Comparison of ENCODE assay signal across 8 mouse cellular contexts in genomic region chr6:71804061-71804829, GRCm38 (mm10). TPM values are rescaled to one million over a fixed set of nuclear protein-coding genes. Genes with fewer than 3 reads are reported as not detected.
DNase-seq lines count a peak whose midpoint lies in the region; ATAC-seq and TF ChIP-seq lines count a peak whose summit lies in the region.

No protein-coding gene starts in this region.

- TF ChIP-seq CTCF in lung, adult 2 months (IDR thresholded peaks at IDR 0.05; ENCODE audit: insufficient read depth, low read length): peak; percentile 96

- H3K36me3 ChIP-seq in forebrain, embryonic 15.5 days: peaks cover 19% of the 10 kb centered on the region

- H3K9me3 ChIP-seq in forebrain, embryonic 15.5 days: no peaks in the 10 kb centered on the region

- peak overlapping the region; percentile 80 for H3K27ac ChIP-seq in forebrain, embryonic 15.5 days (replicated peaks)

- no peak overlapping the region for H3K4me2 ChIP-seq in forebrain, embryonic 15.5 days (replicated peaks)

- ATAC-seq in forebrain, embryonic 15.5 days (replicated peaks): peak; percentile 94
- peak; percentile 74 for ATAC-seq in neutrophil, adult 5-6 weeks (ENCODE audit: extremely low read depth, insufficient number of reproducible peaks, low FRiP score, poor library complexity, severe bottlenecking)

- DNase-seq in Muller cell, postnatal 12 days (ENCODE audit: inconsistent ontology term): peak; percentile 59
- peak; percentile 62 for DNase-seq in cerebellum, adult 11 months
- peak; percentile 75 for DNase-seq in heart, postnatal 4 days
- DNase-seq in layer of hippocampus, adult 18-20 months (ENCODE audit: low spot score in 2 of 2): peak; percentile 71 to 89
- DNase-seq in lung, adult 2 months: peak; percentile 37
- DNase-seq in thymus, postnatal 4 days: peak; percentile 85

- no peak overlapping the region for H3K9ac ChIP-seq in forebrain, embryonic 15.5 days (replicated peaks)

- no peak overlapping the region for H3K4me3 ChIP-seq in forebrain, embryonic 15.5 days
- H3K4me3 ChIP-seq in lung, adult 2 months (replicated peaks; ENCODE audit: extremely low read depth, low read depth, low read length): no peak overlapping the region

- WGBS in forebrain, embryonic 15.5 days: 28% methylated on average over 12 of the region's 12 CpGs
- WGBS in lung, adult 2 months: 23% methylated on average over 12 of the region's 12 CpGs

- H3K27me3 ChIP-seq in forebrain, embryonic 15.5 days: no peaks in the 10 kb centered on the region

- H3K4me1 ChIP-seq in forebrain, embryonic 15.5 days: peaks cover 4% of the 10 kb centered on the region; the same call in 1 of the 2 replicates
- H3K4me1 ChIP-seq in lung, adult 2 months (ENCODE audit: control insufficient read depth, insufficient read depth, low read length): no peaks in the 10 kb centered on the region

- no peak for TF ChIP-seq POLR2A in lung, adult 2 months (IDR thresholded peaks at IDR 0.05; ENCODE audit: borderline replicate concordance, extremely low read depth, low read depth, low read length)

RNA-seq across cellular contexts. Expression of gene Mrpl35, which starts 22.5 kb away (rescaled TPM):
- 37.7 and 41.0 TPM in 2 replicates for polyA plus RNA-seq in forebrain, embryonic 15.5 days (2015; fragmentation: Nextera tagmentation; extraction: Ambion mirVana)
- 10 to 100 TPM; 43.7 to 50.6 TPM for total RNA-seq in heart, postnatal 4 days (2021)
- 10 to 100 TPM; 31.8 to 32.0 TPM for total RNA-seq in layer of hippocampus, adult 18-20 months (2021)
- polyA plus RNA-seq in lung, adult 2 months (2012; rRNA removed): 3.5 and 6.2 TPM in 2 replicates
- total RNA-seq in neutrophil, adult 5-6 weeks (2017): 2.8 and 6.2 TPM in 2 replicates

RNA-seq across cellular contexts. Expression of gene Immt, which starts 26.9 kb away (rescaled TPM):
- polyA plus RNA-seq in forebrain, embryonic 15.5 days (2015; fragmentation: Nextera tagmentation; extraction: Ambion mirVana): 149 and 151 TPM in 2 replicates
- total RNA-seq in heart, postnatal 4 days (2021): 100 to 1,000 TPM; 474 to 477 TPM
- 100 to 1,000 TPM; 132 to 141 TPM for total RNA-seq in layer of hippocampus, adult 18-20 months (2021)
- 26.4 and 33.5 TPM in 2 replicates for polyA plus RNA-seq in lung, adult 2 months (2012; rRNA removed)
- total RNA-seq in neutrophil, adult 5-6 weeks (2017): 86.3 and 97.9 TPM in 2 replicates
